Mouse (Mus musculus): ENCODE results near the gene Suco. TPM values are rescaled to one million over a fixed set of nuclear protein-coding genes. Genes with fewer than 3 reads are reported as not detected.

Gene Suco
- polyA plus RNA-seq, 1 experiment from 2014 or later = 42.1 TPM

DNA sequence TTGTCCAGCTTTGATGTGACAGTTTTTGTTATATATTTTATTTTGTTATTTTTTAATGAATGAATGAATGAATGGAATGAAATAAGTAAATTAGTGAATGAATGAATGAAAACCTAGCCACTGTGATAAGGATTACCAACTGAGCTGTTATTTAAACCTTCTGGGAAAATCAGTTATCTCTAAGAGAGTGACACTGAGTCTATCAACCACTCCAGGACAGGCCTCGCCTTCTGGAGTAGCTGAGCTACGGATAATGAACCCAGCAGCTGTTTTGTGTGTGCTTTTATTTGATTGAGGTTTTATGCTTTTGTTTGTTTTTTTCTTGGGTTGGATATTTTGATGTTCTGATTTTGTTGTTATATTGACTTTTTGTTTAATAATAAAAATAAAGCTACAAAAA is 105.2 kb downstream of the Suco start:
- Histone ChIP-seq H3K9ac (replicated peaks) (no peak overlapping the region), H3K27me3 (no peaks in the 10 kb centered on the region), H3K4me1 (no peaks in the 10 kb centered on the region), H3K27ac (replicated peaks) (no peak overlapping the region), H3K4me3 (no peak overlapping the region), H3K9me3 (no peaks in the 10 kb centered on the region), H3K4me2 (replicated peaks) (no peak overlapping the region), H3K36me3 (no peaks in the 10 kb centered on the region)
- WGBS = 82% methylated on average over 2 of the region's 2 CpGs
- no peak for ATAC-seq (ENCODE audit: low FRiP score, low read depth)

DNA sequence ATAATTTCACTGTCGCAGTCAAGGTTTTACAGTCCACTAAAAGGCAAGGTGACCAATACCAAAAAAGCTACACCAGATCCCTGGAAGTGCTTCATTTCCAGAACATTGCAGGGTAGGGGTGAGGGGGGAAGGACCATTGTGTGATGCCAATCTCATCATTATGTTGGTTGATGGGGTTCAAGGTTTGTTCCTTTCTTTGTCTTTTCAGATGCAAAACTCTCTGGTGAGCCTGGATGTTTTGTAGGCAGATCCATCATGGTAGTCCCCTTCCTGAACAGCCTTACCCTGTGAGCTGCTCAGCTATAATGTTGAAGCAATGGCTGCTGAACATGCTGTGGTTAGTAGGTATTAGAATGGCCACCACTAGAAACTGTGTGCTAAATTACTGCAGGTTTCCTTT is 107.2 kb downstream of the Suco start:
- no peak overlapping the region for H3K4me2 ChIP-seq (replicated peaks)
- H3K4me3 ChIP-seq = no peak overlapping the region
- no peak overlapping the region for H3K9ac ChIP-seq (replicated peaks)
- H3K27me3 ChIP-seq = no peaks in the 10 kb centered on the region
- H3K4me1 ChIP-seq = no peaks in the 10 kb centered on the region
- no peak for ATAC-seq (ENCODE audit: low FRiP score, low read depth)
- WGBS = 93% methylated on average over 1 of the region's 1 CpGs
- no peak overlapping the region for H3K27ac ChIP-seq (replicated peaks)
- H3K9me3 ChIP-seq = no peaks in the 10 kb centered on the region
- no peaks in the 10 kb centered on the region for H3K36me3 ChIP-seq

DNA sequence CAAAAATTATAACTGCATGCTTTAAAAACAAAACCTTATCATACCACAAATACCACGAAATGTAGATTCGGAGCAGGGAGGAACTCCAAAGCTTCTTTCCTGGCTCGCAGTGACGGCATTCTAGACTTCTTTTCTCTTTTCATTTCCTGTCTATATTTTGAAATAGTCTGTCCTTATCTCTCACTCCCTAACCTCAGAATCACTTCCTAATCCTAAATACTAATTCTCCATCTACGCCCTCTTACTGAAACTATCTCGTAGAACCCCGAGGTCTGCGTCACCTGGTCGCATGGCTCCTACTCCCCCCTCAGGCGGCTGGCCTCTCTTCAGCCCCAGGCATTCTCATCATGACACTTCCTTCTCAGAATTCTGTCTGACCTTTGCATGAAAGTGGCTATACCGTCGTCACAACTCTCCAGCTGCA is 109.4 kb downstream of the Suco start:
- Histone ChIP-seq H3K27me3 (no peaks in the 10 kb centered on the region), H3K4me2 (replicated peaks) (no peak overlapping the region), H3K36me3 (no peaks in the 10 kb centered on the region), H3K9me3 (no peaks in the 10 kb centered on the region), H3K4me3 (no peak overlapping the region), H3K9ac (replicated peaks) (no peak overlapping the region), H3K27ac (replicated peaks) (no peak overlapping the region), H3K4me1 (no peaks in the 10 kb centered on the region)
- no peak for ATAC-seq (ENCODE audit: low FRiP score, low read depth)
- WGBS = 69% methylated on average over 12 of the region's 12 CpGs

DNA sequence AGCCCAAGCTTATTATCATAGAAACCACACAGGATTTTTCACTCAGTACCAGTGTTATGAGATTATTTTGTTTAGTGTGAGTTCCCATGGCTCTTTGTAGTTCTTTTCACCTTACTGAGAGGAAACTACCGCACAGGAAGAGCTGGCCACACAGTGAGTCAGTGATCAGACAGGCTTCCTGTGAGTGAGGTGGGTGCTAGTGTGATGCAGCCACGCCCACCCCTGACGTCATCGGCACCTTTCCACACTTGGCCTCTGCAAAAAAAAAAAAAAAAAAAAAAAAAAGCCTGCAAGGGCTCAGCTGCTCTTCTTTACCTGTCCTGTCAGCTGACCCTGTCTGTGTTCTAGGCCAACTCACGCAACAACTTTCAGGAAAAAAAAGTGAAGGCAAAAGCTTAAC is 109.8 kb downstream of the Suco start:
- no peak for ATAC-seq (ENCODE audit: low FRiP score, low read depth)
- Histone ChIP-seq H3K27ac (replicated peaks) (no peak overlapping the region), H3K4me2 (replicated peaks) (no peak overlapping the region), H3K9me3 (no peaks in the 10 kb centered on the region), H3K36me3 (no peaks in the 10 kb centered on the region), H3K4me1 (no peaks in the 10 kb centered on the region), H3K9ac (replicated peaks) (no peak overlapping the region), H3K4me3 (no peak overlapping the region), H3K27me3 (no peaks in the 10 kb centered on the region)
- WGBS = 56% methylated on average over 5 of the region's 5 CpGs

Other genes with a start within 250 kb of the Suco start
- not detected in 2 replicates for gene Fasl, start 88.2 kb downstream of the Suco start, polyA plus RNA-seq (2016; fragmentation: Nextera tagmentation; extraction: Ambion mirVana)
- 32.7 and 34.9 TPM in 2 replicates for gene Pigc, start 92.5 kb upstream of the Suco start, polyA plus RNA-seq (2016; fragmentation: Nextera tagmentation; extraction: Ambion mirVana)
- gene 4930558K02Rik, start 103.0 kb upstream of the Suco start, polyA plus RNA-seq (2016; fragmentation: Nextera tagmentation; extraction: Ambion mirVana) = not detected in 2 replicates